Mouse (Mus musculus): Measurements from ENCODE around the gene Hmgb1. TPM values are rescaled to one million over a fixed set of nuclear protein-coding genes. Genes with fewer than 3 reads are reported as not detected.

Gene Hmgb1
- total RNA-seq, 1 experiment from 2014 or later, result 1,227 TPM

- ATAC-seq (replicated peaks in 1 of 2; ENCODE audit: insufficient read depth in 1 of 2, low FRiP score in 2 of 2, low TSS enrichment in 1 of 2, low read depth in 1 of 2, poor library complexity in 2 of 2, severe bottlenecking in 2 of 2), result no peak
These were observed 130.7 kb downstream of the Hmgb1 start for GRCm38 (mm10) chr5:149053352-149054168.

- ATAC-seq (replicated peaks in 1 of 2; ENCODE audit: insufficient read depth in 1 of 2, low FRiP score in 2 of 2, low TSS enrichment in 1 of 2, low read depth in 1 of 2, poor library complexity in 2 of 2, severe bottlenecking in 2 of 2), result peak; percentile 97 to 98
These were observed 131.6 kb downstream of the Hmgb1 start for GRCm38 (mm10) chr5:149052421-149053338.

GRCm38 (mm10) chr5:149051571-149052420 is 132.5 kb downstream of the Hmgb1 start:
- ATAC-seq (replicated peaks in 1 of 2; ENCODE audit: insufficient read depth in 1 of 2, low FRiP score in 2 of 2, low TSS enrichment in 1 of 2, low read depth in 1 of 2, poor library complexity in 2 of 2, severe bottlenecking in 2 of 2), result peak; percentile 7 to 10; a peak in 3 of 4 replicates

- peak; percentile 1 to 46; a peak in 2 of 4 replicates for ATAC-seq (replicated peaks in 1 of 2; ENCODE audit: insufficient read depth in 1 of 2, low FRiP score in 2 of 2, low TSS enrichment in 1 of 2, low read depth in 1 of 2, poor library complexity in 2 of 2, severe bottlenecking in 2 of 2)
These were observed 133.1 kb downstream of the Hmgb1 start for GRCm38 (mm10) chr5:149051194-149051570.

GRCm38 (mm10) chr5:149050588-149051160 is 133.6 kb downstream of the Hmgb1 start:
- no peak for ATAC-seq (replicated peaks in 1 of 2; ENCODE audit: insufficient read depth in 1 of 2, low FRiP score in 2 of 2, low TSS enrichment in 1 of 2, low read depth in 1 of 2, poor library complexity in 2 of 2, severe bottlenecking in 2 of 2)

- no peak for ATAC-seq (replicated peaks in 1 of 2; ENCODE audit: insufficient read depth in 1 of 2, low FRiP score in 2 of 2, low TSS enrichment in 1 of 2, low read depth in 1 of 2, poor library complexity in 2 of 2, severe bottlenecking in 2 of 2)
These were observed 134.9 kb downstream of the Hmgb1 start for GRCm38 (mm10) chr5:149049435-149049834.

GRCm38 (mm10) chr5:149048961-149049360 is 135.3 kb downstream of the Hmgb1 start:
- no peak for ATAC-seq (replicated peaks in 1 of 2; ENCODE audit: insufficient read depth in 1 of 2, low FRiP score in 2 of 2, low TSS enrichment in 1 of 2, low read depth in 1 of 2, poor library complexity in 2 of 2, severe bottlenecking in 2 of 2)

GRCm38 (mm10) chr5:149046650-149047049 is 137.6 kb downstream of the Hmgb1 start:
- ATAC-seq (replicated peaks in 1 of 2; ENCODE audit: insufficient read depth in 1 of 2, low FRiP score in 2 of 2, low TSS enrichment in 1 of 2, low read depth in 1 of 2, poor library complexity in 2 of 2, severe bottlenecking in 2 of 2), result no peak

- no peak for ATAC-seq (replicated peaks in 1 of 2; ENCODE audit: insufficient read depth in 1 of 2, low FRiP score in 2 of 2, low TSS enrichment in 1 of 2, low read depth in 1 of 2, poor library complexity in 2 of 2, severe bottlenecking in 2 of 2)
These were observed 138.7 kb downstream of the Hmgb1 start for GRCm38 (mm10) chr5:149045470-149046085.

GRCm38 (mm10) chr5:149045054-149045453 is 139.2 kb downstream of the Hmgb1 start:
- ATAC-seq (replicated peaks in 1 of 2; ENCODE audit: insufficient read depth in 1 of 2, low FRiP score in 2 of 2, low TSS enrichment in 1 of 2, low read depth in 1 of 2, poor library complexity in 2 of 2, severe bottlenecking in 2 of 2), result no peak; a peak in 1 of 4 replicates

GRCm38 (mm10) chr5:149044067-149044466 is 140.2 kb downstream of the Hmgb1 start:
- ATAC-seq (replicated peaks in 1 of 2; ENCODE audit: insufficient read depth in 1 of 2, low FRiP score in 2 of 2, low TSS enrichment in 1 of 2, low read depth in 1 of 2, poor library complexity in 2 of 2, severe bottlenecking in 2 of 2), result no peak

- ATAC-seq (replicated peaks in 1 of 2; ENCODE audit: insufficient read depth in 1 of 2, low FRiP score in 2 of 2, low TSS enrichment in 1 of 2, low read depth in 1 of 2, poor library complexity in 2 of 2, severe bottlenecking in 2 of 2), result no peak
These were observed 141.0 kb downstream of the Hmgb1 start for GRCm38 (mm10) chr5:149043240-149043639.

GRCm38 (mm10) chr5:149039825-149040224 is 144.5 kb downstream of the Hmgb1 start:
- peak in 1 of 2 experiments; percentile 37; a peak in 1 of 4 replicates for ATAC-seq (replicated peaks in 1 of 2; ENCODE audit: insufficient read depth in 1 of 2, low FRiP score in 2 of 2, low TSS enrichment in 1 of 2, low read depth in 1 of 2, poor library complexity in 2 of 2, severe bottlenecking in 2 of 2)

GRCm38 (mm10) chr5:149037729-149038128 is 146.6 kb downstream of the Hmgb1 start:
- ATAC-seq (replicated peaks in 1 of 2; ENCODE audit: insufficient read depth in 1 of 2, low FRiP score in 2 of 2, low TSS enrichment in 1 of 2, low read depth in 1 of 2, poor library complexity in 2 of 2, severe bottlenecking in 2 of 2), result peak; percentile 36 to 49; a peak in 2 of 4 replicates

- no peak for ATAC-seq (replicated peaks in 1 of 2; ENCODE audit: insufficient read depth in 1 of 2, low FRiP score in 2 of 2, low TSS enrichment in 1 of 2, low read depth in 1 of 2, poor library complexity in 2 of 2, severe bottlenecking in 2 of 2)
These were observed 147.4 kb downstream of the Hmgb1 start for GRCm38 (mm10) chr5:149036920-149037319.

GRCm38 (mm10) chr5:149032438-149032837 is 151.9 kb downstream of the Hmgb1 start:
- ATAC-seq (replicated peaks in 1 of 2; ENCODE audit: insufficient read depth in 1 of 2, low FRiP score in 2 of 2, low TSS enrichment in 1 of 2, low read depth in 1 of 2, poor library complexity in 2 of 2, severe bottlenecking in 2 of 2), result no peak

All from hematopoietic stem cell, adult 5-6 weeks (primary cell).